Mouse (Mus musculus): ENCODE results near the gene Kpna3.
A peak's percentile ranks its signal among the peaks of the same experiment; 100 is the strongest.
"Not testable (repeated sequence)": the region's sequence is repeated elsewhere in the genome, so short reads cannot be mapped to it uniquely, and the experiment has no call there.

Kpna3 gene

GRCm38 (mm10) chr14:61360131-61360980 lies 79.3 kb downstream of the Kpna3 start, which contains the start of gene Ebpl:
TSS of gene Ebpl (minus strand) at chr14:61360439.
- DNase-seq (ENCODE audit: low read depth, low spot score) = peak; percentile 92
- H3K27me3 ChIP-seq (ENCODE audit: control insufficient read depth, insufficient read depth, low read length, poor library complexity, severe bottlenecking) = no peaks in the 10 kb centered on the region
- H3K36me3 ChIP-seq (ENCODE audit: control insufficient read depth, insufficient read depth, low read length, poor library complexity, severe bottlenecking) = no peaks in the 10 kb centered on the region

DNA sequence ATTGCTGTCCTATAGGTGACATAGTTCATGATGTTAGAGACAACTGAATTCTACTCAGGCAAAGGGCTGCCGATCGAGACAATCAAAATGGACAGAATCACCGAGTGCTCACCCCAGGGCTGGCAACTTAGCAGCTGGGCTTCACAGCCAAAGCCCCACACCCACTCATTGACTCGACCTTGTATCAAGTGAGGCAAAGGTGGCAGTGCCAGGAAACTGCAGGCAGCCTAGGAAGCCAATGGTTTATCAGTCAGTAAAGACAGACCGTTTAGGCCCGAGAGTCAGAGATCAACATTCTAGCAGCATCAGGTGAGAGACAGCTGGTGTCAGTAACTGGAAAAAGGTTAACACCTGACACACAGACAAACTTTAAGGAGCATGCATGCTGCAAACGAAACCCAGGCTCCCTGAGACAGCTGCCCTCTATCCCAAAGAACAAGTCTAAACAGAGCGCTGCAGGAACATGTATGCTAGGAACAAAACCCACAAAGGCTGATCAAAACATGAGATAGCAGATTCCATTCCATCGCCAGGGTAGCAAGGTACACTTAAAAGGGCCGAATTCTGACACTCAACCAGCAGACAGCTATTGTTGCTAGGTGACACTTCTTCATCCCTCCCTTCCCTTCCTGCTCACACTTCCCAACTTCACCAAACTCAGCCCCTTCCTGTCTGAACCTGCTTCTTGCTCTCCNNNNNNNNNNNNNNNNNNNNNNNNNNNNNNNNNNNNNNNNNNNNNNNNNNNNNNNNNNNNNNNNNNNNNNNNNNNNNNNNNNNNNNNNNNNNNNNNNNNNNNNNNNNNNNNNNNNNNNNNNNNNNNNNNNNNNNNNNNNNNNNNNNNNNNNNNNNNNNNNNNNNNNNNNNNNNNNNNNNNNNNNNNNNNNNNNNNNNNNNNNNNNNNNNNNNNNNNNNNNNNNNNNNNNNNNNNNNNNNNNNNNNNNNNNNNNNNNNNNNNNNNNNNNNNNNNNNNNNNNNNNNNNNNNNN lies 85.1 kb downstream of the Kpna3 start:
- DNase-seq (ENCODE audit: low read depth, low spot score) = no peak
- Histone ChIP-seq H3K27me3 (ENCODE audit: control insufficient read depth, insufficient read depth, low read length, poor library complexity, severe bottlenecking) (no peaks in the 10 kb centered on the region), H3K36me3 (ENCODE audit: control insufficient read depth, insufficient read depth, low read length, poor library complexity, severe bottlenecking) (no peaks in the 10 kb centered on the region)

- DNase-seq (ENCODE audit: low read depth, low spot score) = no peak
- H3K27me3 ChIP-seq (ENCODE audit: control insufficient read depth, insufficient read depth, low read length, poor library complexity, severe bottlenecking) = no peaks in the 10 kb centered on the region
- H3K36me3 ChIP-seq (ENCODE audit: control insufficient read depth, insufficient read depth, low read length, poor library complexity, severe bottlenecking) = no peaks in the 10 kb centered on the region
Observed at GRCm38 (mm10) chr14:61350808-61351207, 88.9 kb downstream of the Kpna3 start.

- Histone ChIP-seq H3K27me3 (ENCODE audit: control insufficient read depth, insufficient read depth, low read length, poor library complexity, severe bottlenecking) (no peaks in the 10 kb centered on the region), H3K36me3 (ENCODE audit: control insufficient read depth, insufficient read depth, low read length, poor library complexity, severe bottlenecking) (no peaks in the 10 kb centered on the region)
- no peak for DNase-seq (ENCODE audit: low read depth, low spot score)
Observed at GRCm38 (mm10) chr14:61349876-61350275, 89.8 kb downstream of the Kpna3 start.

GRCm38 (mm10) chr14:61346827-61347698 lies 92.6 kb downstream of the Kpna3 start:
- no peak for DNase-seq (ENCODE audit: low read depth, low spot score)
- H3K27me3 ChIP-seq (ENCODE audit: control insufficient read depth, insufficient read depth, low read length, poor library complexity, severe bottlenecking) = no peaks in the 10 kb centered on the region
- H3K36me3 ChIP-seq (ENCODE audit: control insufficient read depth, insufficient read depth, low read length, poor library complexity, severe bottlenecking) = no peaks in the 10 kb centered on the region

GRCm38 (mm10) chr14:61344590-61344989 lies 95.1 kb downstream of the Kpna3 start:
- Histone ChIP-seq H3K36me3 (ENCODE audit: control insufficient read depth, insufficient read depth, low read length, poor library complexity, severe bottlenecking) (no peaks in the 10 kb centered on the region), H3K27me3 (ENCODE audit: control insufficient read depth, insufficient read depth, low read length, poor library complexity, severe bottlenecking) (no peaks in the 10 kb centered on the region)
- no peak for DNase-seq (ENCODE audit: low read depth, low spot score)

DNA sequence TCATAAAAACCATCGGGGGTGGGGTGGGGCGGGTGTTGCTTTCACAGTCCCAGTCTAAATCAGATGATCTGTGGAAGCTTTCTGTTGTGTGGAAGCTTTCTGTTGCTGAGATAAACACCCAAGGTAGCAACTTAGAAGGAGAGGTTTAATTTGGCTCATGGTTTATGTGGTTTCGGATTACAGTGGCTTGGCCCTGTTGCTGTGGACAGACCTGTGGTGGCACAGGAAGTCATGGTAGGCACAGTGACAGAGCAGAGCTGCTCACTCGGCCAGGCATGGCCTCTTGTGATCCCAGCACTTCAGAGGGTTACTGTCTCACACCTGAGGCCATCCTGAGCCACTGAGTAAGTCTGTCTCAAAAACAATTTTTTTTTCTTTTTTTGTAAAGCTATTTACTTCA lies 100.3 kb downstream of the Kpna3 start:
- no peaks in the 10 kb centered on the region for H3K27me3 ChIP-seq (ENCODE audit: control insufficient read depth, insufficient read depth, low read length, poor library complexity, severe bottlenecking)
- no peaks in the 10 kb centered on the region for H3K36me3 ChIP-seq (ENCODE audit: control insufficient read depth, insufficient read depth, low read length, poor library complexity, severe bottlenecking)
- no peak for DNase-seq (ENCODE audit: low read depth, low spot score)

GRCm38 (mm10) chr14:61330996-61331561 lies 108.6 kb downstream of the Kpna3 start:
- DNase-seq (ENCODE audit: low read depth, low spot score) = peak; percentile 87
- Histone ChIP-seq H3K27me3 (ENCODE audit: control insufficient read depth, insufficient read depth, low read length, poor library complexity, severe bottlenecking) (no peaks in the 10 kb centered on the region), H3K36me3 (ENCODE audit: control insufficient read depth, insufficient read depth, low read length, poor library complexity, severe bottlenecking) (no peaks in the 10 kb centered on the region)

DNA sequence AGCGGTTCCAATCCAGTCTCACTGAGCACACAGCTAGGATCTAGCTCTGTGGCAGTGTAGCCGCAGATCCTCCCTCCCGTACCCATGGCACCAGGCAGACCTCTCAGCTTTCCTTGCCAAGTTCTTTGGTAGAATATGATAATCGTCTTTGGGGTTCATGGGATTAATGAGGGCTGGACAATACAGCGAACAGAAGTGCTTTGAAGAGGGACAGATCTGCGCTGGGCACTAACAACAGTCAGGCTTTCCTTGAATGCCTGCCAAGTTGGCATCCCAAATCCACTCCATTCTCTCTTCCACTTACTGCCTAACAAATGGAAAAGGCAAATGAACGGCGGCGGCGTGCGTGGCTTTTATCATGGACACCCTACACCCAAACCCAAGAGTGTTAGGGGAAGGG lies 109.1 kb downstream of the Kpna3 start:
- Histone ChIP-seq H3K36me3 (ENCODE audit: control insufficient read depth, insufficient read depth, low read length, poor library complexity, severe bottlenecking) (no peaks in the 10 kb centered on the region), H3K27me3 (ENCODE audit: control insufficient read depth, insufficient read depth, low read length, poor library complexity, severe bottlenecking) (no peaks in the 10 kb centered on the region)
- no peak for DNase-seq (ENCODE audit: low read depth, low spot score)

GRCm38 (mm10) chr14:61327618-61328450 lies 111.8 kb downstream of the Kpna3 start:
- DNase-seq (ENCODE audit: low read depth, low spot score) = peak; percentile 72
- Histone ChIP-seq H3K27me3 (ENCODE audit: control insufficient read depth, insufficient read depth, low read length, poor library complexity, severe bottlenecking) (no peaks in the 10 kb centered on the region), H3K36me3 (ENCODE audit: control insufficient read depth, insufficient read depth, low read length, poor library complexity, severe bottlenecking) (no peaks in the 10 kb centered on the region)

GRCm38 (mm10) chr14:61327007-61327406 lies 112.7 kb downstream of the Kpna3 start:
- DNase-seq (ENCODE audit: low read depth, low spot score); H3K27me3 ChIP-seq (ENCODE audit: control insufficient read depth, insufficient read depth, low read length, poor library complexity, severe bottlenecking); H3K36me3 ChIP-seq (ENCODE audit: control insufficient read depth, insufficient read depth, low read length, poor library complexity, severe bottlenecking): not testable (repeated sequence)

DNA sequence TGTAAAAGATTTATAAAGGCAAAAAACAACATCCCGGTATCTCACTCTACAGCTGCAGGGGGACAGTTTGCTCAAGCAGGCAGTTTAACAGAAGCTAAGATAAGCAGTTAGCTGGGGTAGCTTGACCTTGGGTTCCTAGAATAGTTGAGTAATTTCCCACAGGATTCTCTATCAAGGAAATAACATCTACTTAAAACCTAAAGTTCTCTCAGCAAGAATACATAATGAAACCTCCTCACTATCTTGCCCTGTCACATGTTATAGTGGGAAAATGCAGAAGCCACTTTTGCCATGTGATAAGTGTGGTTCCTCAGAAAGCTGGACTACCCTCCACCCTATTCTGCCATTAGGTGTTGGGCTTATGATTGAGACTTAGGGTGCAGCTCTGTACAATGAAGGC lies 116.9 kb downstream of the Kpna3 start:
- no peaks in the 10 kb centered on the region for H3K27me3 ChIP-seq (ENCODE audit: control insufficient read depth, insufficient read depth, low read length, poor library complexity, severe bottlenecking)
- DNase-seq (ENCODE audit: low read depth, low spot score) = no peak
- no peaks in the 10 kb centered on the region for H3K36me3 ChIP-seq (ENCODE audit: control insufficient read depth, insufficient read depth, low read length, poor library complexity, severe bottlenecking)

GRCm38 (mm10) chr14:61321200-61321599 lies 118.5 kb downstream of the Kpna3 start:
- no peaks in the 10 kb centered on the region for H3K27me3 ChIP-seq (ENCODE audit: control insufficient read depth, insufficient read depth, low read length, poor library complexity, severe bottlenecking)
- no peaks in the 10 kb centered on the region for H3K36me3 ChIP-seq (ENCODE audit: control insufficient read depth, insufficient read depth, low read length, poor library complexity, severe bottlenecking)
- no peak for DNase-seq (ENCODE audit: low read depth, low spot score)

All from splenic B cell, adult 2 months (primary cell).